Mouse (Mus musculus) brain, adult 2 months (tissue): ENCODE results near the gene Slc9a1.

Source experiments
- DNase-seq: peaks from one replicate; pipeline ENCODE4 v3.0.0; 2011; ENCODE audit warnings: low read depth, low spot score

Gene Slc9a1

GRCm38 (mm10) chr4:133402011-133402410 lies 32.5 kb downstream of the Slc9a1 start:
- DNase-seq: no peak

- peak; percentile 62 for DNase-seq
These were observed 34.2 kb downstream of the Slc9a1 start for GRCm38 (mm10) chr4:133403611-133404228.

- no peak for DNase-seq
These were observed 34.8 kb downstream of the Slc9a1 start for GRCm38 (mm10) chr4:133404256-133404655.

GRCm38 (mm10) chr4:133406313-133407056 lies 37.0 kb downstream of the Slc9a1 start:
- DNase-seq: no peak

- DNase-seq: peak; percentile 62
These were observed 37.7 kb downstream of the Slc9a1 start for GRCm38 (mm10) chr4:133407114-133407787.

GRCm38 (mm10) chr4:133408006-133408405 lies 38.5 kb downstream of the Slc9a1 start:
- DNase-seq: peak; percentile 39

GRCm38 (mm10) chr4:133410994-133411393 lies 41.5 kb downstream of the Slc9a1 start:
- no peak for DNase-seq

GRCm38 (mm10) chr4:133412096-133412495 lies 42.6 kb downstream of the Slc9a1 start:
- no peak for DNase-seq

- DNase-seq: no peak
These were observed 43.4 kb downstream of the Slc9a1 start for GRCm38 (mm10) chr4:133412575-133413540.

GRCm38 (mm10) chr4:133413617-133414016 lies 44.1 kb downstream of the Slc9a1 start:
- no peak for DNase-seq

GRCm38 (mm10) chr4:133414920-133415319 lies 45.4 kb downstream of the Slc9a1 start:
- peak; percentile 47 for DNase-seq

- peak; percentile 56 for DNase-seq
These were observed 50.0 kb downstream of the Slc9a1 start for GRCm38 (mm10) chr4:133419312-133420004.

- DNase-seq: no peak
These were observed 52.5 kb downstream of the Slc9a1 start for GRCm38 (mm10) chr4:133421989-133422388.

- DNase-seq: no peak
These were observed 53.1 kb downstream of the Slc9a1 start for GRCm38 (mm10) chr4:133422601-133423000.

- DNase-seq: peak; percentile 57
These were observed 53.6 kb downstream of the Slc9a1 start for GRCm38 (mm10) chr4:133423108-133423507.

GRCm38 (mm10) chr4:133423691-133424090 lies 54.2 kb downstream of the Slc9a1 start:
- DNase-seq: no peak

- DNase-seq: peak; percentile 81
These were observed 54.6 kb downstream of the Slc9a1 start for GRCm38 (mm10) chr4:133424100-133424499.

- DNase-seq: no peak
These were observed 56.6 kb downstream of the Slc9a1 start for GRCm38 (mm10) chr4:133426141-133426540.

- no peak for DNase-seq
These were observed 62.0 kb downstream of the Slc9a1 start for GRCm38 (mm10) chr4:133431508-133431907.

GRCm38 (mm10) chr4:133432560-133433171 lies 63.2 kb downstream of the Slc9a1 start:
- DNase-seq: peak; percentile 79
